Mouse (Mus musculus): ENCODE data around the gene Atp6v1c2. TPM values are rescaled to one million over a fixed set of nuclear protein-coding genes. Genes with fewer than 3 reads are reported as not detected.

Gene Atp6v1c2
- 0.19 and 0.27 TPM in 2 replicates for polyA plus RNA-seq (2014; fragmentation: Nextera tagmentation; extraction: Ambion mirVana)

DNA sequence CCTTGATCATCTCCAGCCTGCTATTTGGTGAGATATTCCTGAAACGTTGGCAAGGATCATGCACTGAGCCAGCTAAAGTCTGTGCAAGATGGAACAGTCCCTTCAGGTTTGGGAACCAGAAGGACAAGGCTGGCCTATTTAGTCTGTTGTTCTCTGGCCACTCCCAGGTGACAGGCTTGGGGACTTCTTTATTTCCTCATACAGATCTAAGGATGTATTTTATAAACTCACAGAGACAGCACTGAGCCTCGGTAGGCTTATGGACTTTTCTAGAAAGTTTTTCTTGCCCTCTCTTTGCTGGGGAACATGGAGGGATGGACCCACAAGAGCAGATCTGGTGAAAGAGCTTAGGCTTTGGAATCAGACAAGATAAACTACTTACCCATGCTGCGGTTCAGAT is at the start of gene Atp6v1c2:
Gene Atp6v1c2, minus strand, starts transcription at position 101 of the 400 bp plus-strand sequence.
- Histone ChIP-seq H3K9ac (ENCODE audit: low read length) (no peak within 1 kb of the TSS), H3K27me3 (ENCODE audit: control insufficient read depth, insufficient read depth, low read length) (peaks cover 13% of the 10 kb centered on the region), H3K4me1 (ENCODE audit: control insufficient read depth, insufficient read depth, low read length) (peaks cover 5% of the 10 kb centered on the region; the same call in 1 of the 2 replicates), H3K4me3 (ENCODE audit: low read depth, low read length) (no peak within 1 kb of the TSS), H3K27ac (ENCODE audit: low read depth, low read length) (no peak within 1 kb of the TSS), H3K36me3 (ENCODE audit: control insufficient read depth, insufficient read depth, low read length) (no peaks in the 10 kb centered on the region), H3K9me3 (ENCODE audit: control insufficient read depth, low read length) (no peaks in the 10 kb centered on the region), H3K4me2 (ENCODE audit: low read depth) (no peak within 1 kb of the TSS)
- ATAC-seq (ENCODE audit: insufficient read depth, low FRiP score, low TSS enrichment) (no peak), DNase-seq (ENCODE audit: low spot score) (no peak)
- 75% methylated on average over 3 of the region's 3 CpGs for WGBS

- no peaks in the 10 kb centered on the region for H3K4me1 ChIP-seq (ENCODE audit: control insufficient read depth, insufficient read depth, low read length)
- H3K4me3 ChIP-seq (ENCODE audit: low read depth, low read length): no peak overlapping the region
- H3K9ac ChIP-seq (ENCODE audit: low read length): no peak overlapping the region
- H3K27me3 ChIP-seq (ENCODE audit: control insufficient read depth, insufficient read depth, low read length): no peaks in the 10 kb centered on the region
- DNase-seq (ENCODE audit: low spot score) (no peak), ATAC-seq (ENCODE audit: insufficient read depth, low FRiP score, low TSS enrichment) (no peak)
- H3K27ac ChIP-seq (ENCODE audit: low read depth, low read length): no peak overlapping the region
- 90% methylated on average over 6 of the region's 6 CpGs for WGBS
- H3K4me2 ChIP-seq (ENCODE audit: low read depth): no peak overlapping the region
- peaks cover 14% of the 10 kb centered on the region for H3K36me3 ChIP-seq (ENCODE audit: control insufficient read depth, insufficient read depth, low read length)
- no peaks in the 10 kb centered on the region for H3K9me3 ChIP-seq (ENCODE audit: control insufficient read depth, low read length)
Observed at GRCm38 (mm10) chr12:17376521-17376920, 47.4 kb upstream of the Atp6v1c2 start.

DNA sequence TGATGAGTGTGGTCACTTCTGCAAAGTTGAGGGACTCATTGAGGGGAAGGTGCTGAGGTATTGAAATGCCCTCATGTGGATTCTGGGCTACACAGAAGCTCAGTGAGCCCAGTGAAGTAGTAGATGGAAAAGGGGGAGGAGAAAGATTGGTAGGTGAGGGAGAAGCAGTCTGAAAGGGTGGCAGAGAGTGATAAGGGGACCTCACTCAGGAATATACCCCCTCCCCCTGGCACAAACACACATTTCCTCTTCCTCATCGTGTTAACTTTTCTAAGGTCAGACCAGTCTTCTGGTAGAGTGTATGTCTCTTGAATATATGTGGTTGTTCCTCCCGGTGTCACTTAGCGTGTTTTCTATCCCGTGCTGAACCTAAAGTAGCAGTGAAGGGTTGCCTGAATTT is 46.1 kb upstream of the Atp6v1c2 start:
- H3K27me3 ChIP-seq (ENCODE audit: control insufficient read depth, insufficient read depth, low read length): no peaks in the 10 kb centered on the region
- DNase-seq (ENCODE audit: low spot score) (no peak), ATAC-seq (ENCODE audit: insufficient read depth, low FRiP score, low TSS enrichment) (no peak)
- no peak overlapping the region for H3K4me2 ChIP-seq (ENCODE audit: low read depth)
- H3K27ac ChIP-seq (ENCODE audit: low read depth, low read length): no peak overlapping the region
- 90% methylated on average over 4 of the region's 4 CpGs for WGBS
- H3K36me3 ChIP-seq (ENCODE audit: control insufficient read depth, insufficient read depth, low read length): peaks cover 17% of the 10 kb centered on the region
- H3K9me3 ChIP-seq (ENCODE audit: control insufficient read depth, low read length): no peaks in the 10 kb centered on the region
- H3K9ac ChIP-seq (ENCODE audit: low read length): no peak overlapping the region
- no peak overlapping the region for H3K4me3 ChIP-seq (ENCODE audit: low read depth, low read length)
- no peaks in the 10 kb centered on the region for H3K4me1 ChIP-seq (ENCODE audit: control insufficient read depth, insufficient read depth, low read length)

GRCm38 (mm10) chr12:17373470-17373975 is 44.4 kb upstream of the Atp6v1c2 start:
- H3K9me3 ChIP-seq (ENCODE audit: control insufficient read depth, low read length): no peaks in the 10 kb centered on the region
- H3K4me1 ChIP-seq (ENCODE audit: control insufficient read depth, insufficient read depth, low read length): no peaks in the 10 kb centered on the region
- WGBS: 94% methylated on average over 5 of the region's 5 CpGs
- ATAC-seq (ENCODE audit: insufficient read depth, low FRiP score, low TSS enrichment) (no peak), DNase-seq (ENCODE audit: low spot score) (no peak)
- no peak overlapping the region for H3K4me3 ChIP-seq (ENCODE audit: low read depth, low read length)
- no peak overlapping the region for H3K27ac ChIP-seq (ENCODE audit: low read depth, low read length)
- no peaks in the 10 kb centered on the region for H3K27me3 ChIP-seq (ENCODE audit: control insufficient read depth, insufficient read depth, low read length)
- H3K9ac ChIP-seq (ENCODE audit: low read length): no peak overlapping the region
- peaks cover 22% of the 10 kb centered on the region for H3K36me3 ChIP-seq (ENCODE audit: control insufficient read depth, insufficient read depth, low read length)
- no peak overlapping the region for H3K4me2 ChIP-seq (ENCODE audit: low read depth)

- H3K4me3 ChIP-seq (ENCODE audit: low read depth, low read length): no peak overlapping the region
- peaks cover 22% of the 10 kb centered on the region for H3K36me3 ChIP-seq (ENCODE audit: control insufficient read depth, insufficient read depth, low read length)
- H3K27ac ChIP-seq (ENCODE audit: low read depth, low read length): no peak overlapping the region
- no peak overlapping the region for H3K9ac ChIP-seq (ENCODE audit: low read length)
- H3K4me2 ChIP-seq (ENCODE audit: low read depth): no peak overlapping the region
- H3K9me3 ChIP-seq (ENCODE audit: control insufficient read depth, low read length): no peaks in the 10 kb centered on the region
- no peaks in the 10 kb centered on the region for H3K4me1 ChIP-seq (ENCODE audit: control insufficient read depth, insufficient read depth, low read length)
- 82% methylated on average over 3 of the region's 3 CpGs for WGBS
- DNase-seq (ENCODE audit: low spot score) (no peak), ATAC-seq (ENCODE audit: insufficient read depth, low FRiP score, low TSS enrichment) (no peak)
- no peaks in the 10 kb centered on the region for H3K27me3 ChIP-seq (ENCODE audit: control insufficient read depth, insufficient read depth, low read length)
Observed at GRCm38 (mm10) chr12:17372696-17373095, 43.5 kb upstream of the Atp6v1c2 start.

- WGBS: 87% methylated on average over 8 of the region's 8 CpGs
- no peak overlapping the region for H3K27ac ChIP-seq (ENCODE audit: low read depth, low read length)
- ATAC-seq (ENCODE audit: insufficient read depth, low FRiP score, low TSS enrichment): no peak
- H3K4me3 ChIP-seq (ENCODE audit: low read depth, low read length): no peak overlapping the region
- no peak overlapping the region for H3K9ac ChIP-seq (ENCODE audit: low read length)
- DNase-seq (ENCODE audit: low spot score): no peak
- no peak overlapping the region for H3K4me2 ChIP-seq (ENCODE audit: low read depth)
- peaks cover 17% of the 10 kb centered on the region for H3K36me3 ChIP-seq (ENCODE audit: control insufficient read depth, insufficient read depth, low read length)
- no peaks in the 10 kb centered on the region for H3K9me3 ChIP-seq (ENCODE audit: control insufficient read depth, low read length)
- H3K27me3 ChIP-seq (ENCODE audit: control insufficient read depth, insufficient read depth, low read length): no peaks in the 10 kb centered on the region
- H3K4me1 ChIP-seq (ENCODE audit: control insufficient read depth, insufficient read depth, low read length): no peaks in the 10 kb centered on the region
Observed at GRCm38 (mm10) chr12:17371589-17372235, 42.6 kb upstream of the Atp6v1c2 start.

- ATAC-seq (ENCODE audit: insufficient read depth, low FRiP score, low TSS enrichment) (no peak), DNase-seq (ENCODE audit: low spot score) (no peak)
- Histone ChIP-seq H3K4me1 (ENCODE audit: control insufficient read depth, insufficient read depth, low read length) (no peaks in the 10 kb centered on the region), H3K4me2 (ENCODE audit: low read depth) (no peak overlapping the region), H3K4me3 (ENCODE audit: low read depth, low read length) (no peak overlapping the region), H3K9ac (ENCODE audit: low read length) (no peak overlapping the region), H3K36me3 (ENCODE audit: control insufficient read depth, insufficient read depth, low read length) (peaks cover 14% of the 10 kb centered on the region), H3K9me3 (ENCODE audit: control insufficient read depth, low read length) (no peaks in the 10 kb centered on the region), H3K27ac (ENCODE audit: low read depth, low read length) (no peak overlapping the region), H3K27me3 (ENCODE audit: control insufficient read depth, insufficient read depth, low read length) (no peaks in the 10 kb centered on the region)
- 94% methylated on average over 7 of the region's 7 CpGs for WGBS
Observed at GRCm38 (mm10) chr12:17369551-17370325, 40.6 kb upstream of the Atp6v1c2 start.

- H3K4me2 ChIP-seq (ENCODE audit: low read depth): no peak overlapping the region
- no peaks in the 10 kb centered on the region for H3K27me3 ChIP-seq (ENCODE audit: control insufficient read depth, insufficient read depth, low read length)
- ATAC-seq (ENCODE audit: insufficient read depth, low FRiP score, low TSS enrichment) (no peak), DNase-seq (ENCODE audit: low spot score) (no peak)
- no peak overlapping the region for H3K27ac ChIP-seq (ENCODE audit: low read depth, low read length)
- no peak overlapping the region for H3K4me3 ChIP-seq (ENCODE audit: low read depth, low read length)
- H3K4me1 ChIP-seq (ENCODE audit: control insufficient read depth, insufficient read depth, low read length): no peaks in the 10 kb centered on the region
- WGBS: 94% methylated on average over 3 of the region's 3 CpGs
- peaks cover 16% of the 10 kb centered on the region for H3K36me3 ChIP-seq (ENCODE audit: control insufficient read depth, insufficient read depth, low read length)
- no peak overlapping the region for H3K9ac ChIP-seq (ENCODE audit: low read length)
- no peaks in the 10 kb centered on the region for H3K9me3 ChIP-seq (ENCODE audit: control insufficient read depth, low read length)
Observed at GRCm38 (mm10) chr12:17369111-17369510, 40.0 kb upstream of the Atp6v1c2 start.
